Mouse (Mus musculus) brain, embryonic 14.5 days (tissue): Measurements from ENCODE around the gene Zfp664. TPM values are rescaled to one million over a fixed set of nuclear protein-coding genes. Genes with fewer than 3 reads are reported as not detected.

ENCODE experiments used
- DNase-seq: peaks from one replicate; pipeline ENCODE4 v3.0.0-alpha.2; 2011; ENCODE audit warnings: low read depth
- CTCF ChIP-seq: fragments of 200-500 bp; IDR thresholded peaks from 2 replicates; pipeline ENCODE4 v1.5.1; 2012; ENCODE audit warnings: inconsistent platforms, mild to moderate bottlenecking, moderate library complexity, borderline replicate concordance; ENCODE audit not compliant: insufficient read depth, insufficient read length; ENCODE audit errors: extremely low read depth
- POLR2A ChIP-seq: fragments of 200-500 bp; IDR thresholded peaks from 2 replicates; pipeline ENCODE4 v1.6.1; 2012; ENCODE audit warnings: mild to moderate bottlenecking, inconsistent platforms, borderline replicate concordance; ENCODE audit not compliant: poor library complexity, insufficient read depth, insufficient read length, severe bottlenecking; ENCODE audit errors: extremely low read depth
- polyA plus RNA-seq: library from polyadenylated mRNA; depleted of rRNA; stranded (reverse); fragments of >200 nt; gene quantifications from 2 replicates; pipeline ENCODE4 v1.2.3, GENCODE M21; 2012; rRNA removed

Gene Zfp664
- 77.4 and 85.5 TPM in 2 replicates for polyA plus RNA-seq

GRCm38 (mm10) chr5:124862013-124862866, at the start of gene Zfp664, which contains the start of gene Ccdc92:
Gene Zfp664, plus strand, starts transcription at chr5:124862691.
Gene Ccdc92, minus strand, starts transcription at chr5:124862424.
- peak; percentile 95 for TF ChIP-seq POLR2A
- TF ChIP-seq CTCF = no peak
- DNase-seq = peak; percentile 100

GRCm38 (mm10) chr5:124814797-124815196, 47.7 kb upstream of the Zfp664 start:
- peak; percentile 2 for DNase-seq
- no peak for TF ChIP-seq POLR2A
- TF ChIP-seq CTCF = no peak

GRCm38 (mm10) chr5:124817050-124817449, 45.4 kb upstream of the Zfp664 start:
- TF ChIP-seq POLR2A (no peak), CTCF (no peak)
- peak; percentile 3 for DNase-seq

- peak; percentile 10 for DNase-seq
These were observed 40.2 kb upstream of the Zfp664 start for GRCm38 (mm10) chr5:124822128-124822894.

GRCm38 (mm10) chr5:124830331-124830730, 32.2 kb upstream of the Zfp664 start:
- TF ChIP-seq POLR2A (no peak), CTCF (no peak)
- no peak for DNase-seq

More at GRCm38 (mm10) chr5:124822128-124822894, 40.2 kb upstream of the Zfp664 start:
- TF ChIP-seq POLR2A (no peak), CTCF (no peak)

- TF ChIP-seq POLR2A = no peak
- no peak for DNase-seq
These were observed 27.3 kb upstream of the Zfp664 start for GRCm38 (mm10) chr5:124835218-124835617.

GRCm38 (mm10) chr5:124836075-124836474, 26.4 kb upstream of the Zfp664 start:
- no peak for DNase-seq
- TF ChIP-seq CTCF = no peak
- TF ChIP-seq POLR2A = no peak

GRCm38 (mm10) chr5:124836621-124837020, 25.9 kb upstream of the Zfp664 start:
- TF ChIP-seq CTCF (no peak), POLR2A (no peak)
- peak; percentile 20 for DNase-seq

GRCm38 (mm10) chr5:124840202-124840601, 22.3 kb upstream of the Zfp664 start:
- TF ChIP-seq POLR2A (no peak), CTCF (no peak)
- DNase-seq = peak; percentile 12

GRCm38 (mm10) chr5:124840669-124841068, 21.8 kb upstream of the Zfp664 start:
- peak; percentile 85 for DNase-seq
- no peak for TF ChIP-seq CTCF

- TF ChIP-seq CTCF (no peak), POLR2A (no peak)
- DNase-seq = peak; percentile 12
These were observed 19.1 kb upstream of the Zfp664 start for GRCm38 (mm10) chr5:124843386-124843785.
